Mouse (Mus musculus) cortical plate, adult 2 months (tissue): Measurements from ENCODE around the gene Grap.

Experiments used
- CTCF ChIP-seq: fragments of 200-500 bp; IDR thresholded peaks from 2 replicates; pipeline ENCODE4 v1.5.1; 2011; ENCODE audit warnings: mild to moderate bottlenecking, control low read depth, low read length; ENCODE audit not compliant: insufficient read depth; ENCODE audit errors: extremely low read depth
- POLR2A ChIP-seq: fragments of 200-500 bp; IDR thresholded peaks from 2 replicates; pipeline ENCODE4 v1.6.1; 2011; ENCODE audit warnings: mild to moderate bottlenecking, low read length, control low read depth; ENCODE audit not compliant: insufficient read depth; ENCODE audit errors: extremely low read depth

DNA sequence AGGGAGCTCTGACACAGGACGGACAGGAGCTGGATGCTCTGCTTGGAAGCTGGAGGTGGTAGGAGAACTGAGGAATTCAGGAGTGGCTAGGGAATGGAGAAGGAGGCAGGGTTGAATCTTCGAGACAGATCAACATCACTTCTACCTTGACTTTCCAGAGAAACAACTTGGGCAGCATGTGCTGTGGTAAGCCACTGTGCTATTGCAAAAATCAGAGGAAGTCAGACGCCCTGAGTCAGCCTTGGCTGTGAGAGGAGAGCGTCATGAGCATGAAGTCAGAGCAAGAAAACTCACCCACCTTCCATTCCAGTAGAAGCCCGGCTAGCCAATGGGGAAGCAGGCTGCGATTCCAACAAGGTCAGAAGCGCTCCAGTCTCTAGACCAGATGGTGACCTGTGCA is 11.0 kb upstream of the Grap start:
- TF ChIP-seq CTCF (no peak), POLR2A (no peak)
